Mouse (Mus musculus): ENCODE data around the gene E2f8. TPM values are rescaled to one million over a fixed set of nuclear protein-coding genes. Genes with fewer than 3 reads are reported as not detected.
A peak's percentile ranks its signal among the peaks of the same experiment; 100 is the strongest.

E2f8 gene
- polyA plus RNA-seq, 1 experiment from 2014 or later = 22.9 TPM

- Histone ChIP-seq H3K4me3 (replicated peaks) (no peak within 1 kb of the TSS), H3K36me3 (no peaks in the 10 kb centered on the region), H3K9ac (no peak within 1 kb of the TSS), H3K9me3 (replicated peaks) (no peaks in the 10 kb centered on the region), H3K4me2 (no peak within 1 kb of the TSS), H3K4me1 (0 out of 2 replicates have a peak, but pooled peaks cover 2% of the 10 kb centered on the region), H3K27me3 (no peaks in the 10 kb centered on the region), H3K27ac (no peak within 1 kb of the TSS)
- no peak for ATAC-seq (replicated peaks; ENCODE audit: low FRiP score)
- 63% methylated on average over 8 of the region's 8 CpGs for WGBS
Measured at GRCm38 (mm10) chr7:48908521-48909341, 27.3 kb upstream of the E2f8 start, which contains the start of gene Nav2. Nav2 (plus strand) TSS chr7:48908716.

GRCm38 (mm10) chr7:48902454-48902853, 21.1 kb upstream of the E2f8 start:
- Histone ChIP-seq H3K4me1 (peaks cover 19% of the 10 kb centered on the region), H3K4me2 (no peak overlapping the region), H3K9ac (no peak overlapping the region), H3K27ac (no peak overlapping the region), H3K27me3 (peaks cover 3% of the 10 kb centered on the region; the same call in 1 of the 2 replicates), H3K4me3 (replicated peaks) (no peak overlapping the region), H3K36me3 (no peaks in the 10 kb centered on the region), H3K9me3 (replicated peaks) (no peaks in the 10 kb centered on the region)
- WGBS = 28% methylated on average over 2 of the region's 2 CpGs
- no peak for ATAC-seq (replicated peaks; ENCODE audit: low FRiP score)

GRCm38 (mm10) chr7:48900408-48901167, 19.2 kb upstream of the E2f8 start:
- Histone ChIP-seq H3K4me2 (no peak overlapping the region), H3K4me1 (peaks cover 31% of the 10 kb centered on the region), H3K9ac (no peak overlapping the region), H3K9me3 (replicated peaks) (no peaks in the 10 kb centered on the region), H3K36me3 (no peaks in the 10 kb centered on the region), H3K4me3 (replicated peaks) (no peak overlapping the region), H3K27me3 (peaks cover 3% of the 10 kb centered on the region; the same call in 1 of the 2 replicates), H3K27ac (no peak overlapping the region)
- WGBS = 67% methylated on average over 8 of the region's 8 CpGs
- no peak for ATAC-seq (replicated peaks; ENCODE audit: low FRiP score)

GRCm38 (mm10) chr7:48898416-48898815, 17.0 kb upstream of the E2f8 start:
- 48% methylated on average over 9 of the region's 9 CpGs for WGBS
- Histone ChIP-seq H3K9ac (no peak overlapping the region), H3K4me2 (peak overlapping the region; percentile 27; the same call in 1 of the 2 replicates), H3K4me3 (replicated peaks) (no peak overlapping the region), H3K9me3 (replicated peaks) (no peaks in the 10 kb centered on the region), H3K27ac (peak overlapping the region; percentile 41; the same call in 1 of the 2 replicates), H3K27me3 (peaks cover 3% of the 10 kb centered on the region; the same call in 1 of the 2 replicates), H3K36me3 (no peaks in the 10 kb centered on the region), H3K4me1 (peaks cover 31% of the 10 kb centered on the region)
- no peak for ATAC-seq (replicated peaks; ENCODE audit: low FRiP score)

- peaks cover 3% of the 10 kb centered on the region; the same call in 1 of the 2 replicates for H3K27me3 ChIP-seq
- H3K4me2 ChIP-seq = peak overlapping the region; percentile 27
- H3K4me3 ChIP-seq (replicated peaks) = no peak overlapping the region
- WGBS = 36% methylated on average over 24 of the region's 24 CpGs
- ATAC-seq (replicated peaks; ENCODE audit: low FRiP score) = peak; percentile 45; the same call in 1 of the 2 replicates
- no peaks in the 10 kb centered on the region for H3K9me3 ChIP-seq (replicated peaks)
- peaks cover 31% of the 10 kb centered on the region for H3K4me1 ChIP-seq
- peak overlapping the region; percentile 64 for H3K27ac ChIP-seq
- no peak overlapping the region for H3K9ac ChIP-seq
- H3K36me3 ChIP-seq = no peaks in the 10 kb centered on the region
Measured at GRCm38 (mm10) chr7:48897539-48898163, 16.3 kb upstream of the E2f8 start.

- H3K4me1 ChIP-seq = peaks cover 34% of the 10 kb centered on the region
Measured at GRCm38 (mm10) chr7:48896051-48896450, 14.7 kb upstream of the E2f8 start.

GRCm38 (mm10) chr7:48895475-48895874, 14.1 kb upstream of the E2f8 start:
- whole genome bisulfite sequencing = 86% methylated on average over 4 of the region's 4 CpGs
- no peak overlapping the region for H3K9ac ChIP-seq
- no peak overlapping the region for H3K4me3 ChIP-seq (replicated peaks)
- peaks cover 3% of the 10 kb centered on the region; the same call in 1 of the 2 replicates for H3K27me3 ChIP-seq
- H3K4me2 ChIP-seq = no peak overlapping the region
- H3K4me1 ChIP-seq = peaks cover 34% of the 10 kb centered on the region
- no peak for ATAC-seq (replicated peaks; ENCODE audit: low FRiP score)
- no peaks in the 10 kb centered on the region for H3K36me3 ChIP-seq
- no peaks in the 10 kb centered on the region for H3K9me3 ChIP-seq (replicated peaks)
- no peak overlapping the region for H3K27ac ChIP-seq

More at GRCm38 (mm10) chr7:48896051-48896450, 14.7 kb upstream of the E2f8 start:
- no peak overlapping the region for H3K27ac ChIP-seq
- WGBS = 64% methylated on average over 4 of the region's 4 CpGs
- H3K4me2 ChIP-seq = no peak overlapping the region
- no peak overlapping the region for H3K4me3 ChIP-seq (replicated peaks)
- no peak for ATAC-seq (replicated peaks; ENCODE audit: low FRiP score)
- H3K27me3 ChIP-seq = peaks cover 3% of the 10 kb centered on the region; the same call in 1 of the 2 replicates
- no peaks in the 10 kb centered on the region for H3K9me3 ChIP-seq (replicated peaks)
- H3K9ac ChIP-seq = no peak overlapping the region
- H3K36me3 ChIP-seq = no peaks in the 10 kb centered on the region

GRCm38 (mm10) chr7:48894763-48895162, 13.4 kb upstream of the E2f8 start:
- whole genome bisulfite sequencing = 75% methylated on average over 6 of the region's 6 CpGs
- no peaks in the 10 kb centered on the region for H3K36me3 ChIP-seq
- peaks cover 31% of the 10 kb centered on the region for H3K4me1 ChIP-seq
- no peak overlapping the region for H3K4me3 ChIP-seq (replicated peaks)
- ATAC-seq (replicated peaks; ENCODE audit: low FRiP score) = no peak
- no peak overlapping the region for H3K4me2 ChIP-seq
- H3K9me3 ChIP-seq (replicated peaks) = no peaks in the 10 kb centered on the region
- H3K9ac ChIP-seq = no peak overlapping the region
- H3K27ac ChIP-seq = no peak overlapping the region
- H3K27me3 ChIP-seq = peaks cover 3% of the 10 kb centered on the region; the same call in 1 of the 2 replicates

- no peaks in the 10 kb centered on the region for H3K36me3 ChIP-seq
- no peak for ATAC-seq (replicated peaks; ENCODE audit: low FRiP score)
- H3K4me1 ChIP-seq = peaks cover 31% of the 10 kb centered on the region
- H3K4me3 ChIP-seq (replicated peaks) = no peak overlapping the region
- no peak overlapping the region for H3K4me2 ChIP-seq
- WGBS = under 1% methylated on average over 6 of the region's 6 CpGs
- H3K9ac ChIP-seq = no peak overlapping the region
- H3K27ac ChIP-seq = no peak overlapping the region
- peaks cover 3% of the 10 kb centered on the region; the same call in 1 of the 2 replicates for H3K27me3 ChIP-seq
- H3K9me3 ChIP-seq (replicated peaks) = no peaks in the 10 kb centered on the region
Measured at GRCm38 (mm10) chr7:48894152-48894551, 12.8 kb upstream of the E2f8 start.

GRCm38 (mm10) chr7:48893093-48893492, 11.7 kb upstream of the E2f8 start:
- peaks cover 31% of the 10 kb centered on the region for H3K4me1 ChIP-seq
- no peaks in the 10 kb centered on the region for H3K36me3 ChIP-seq
- no peak overlapping the region for H3K4me2 ChIP-seq
- ATAC-seq (replicated peaks; ENCODE audit: low FRiP score) = no peak
- H3K27me3 ChIP-seq = no peaks in the 10 kb centered on the region
- no peak overlapping the region for H3K27ac ChIP-seq
- WGBS = 80% methylated on average over 7 of the region's 7 CpGs
- no peaks in the 10 kb centered on the region for H3K9me3 ChIP-seq (replicated peaks)
- H3K9ac ChIP-seq = no peak overlapping the region
- no peak overlapping the region for H3K4me3 ChIP-seq (replicated peaks)

- H3K9ac ChIP-seq = no peak overlapping the region
- no peak overlapping the region for H3K27ac ChIP-seq
- H3K27me3 ChIP-seq = no peaks in the 10 kb centered on the region
- peaks cover 28% of the 10 kb centered on the region for H3K4me1 ChIP-seq
- H3K4me2 ChIP-seq = no peak overlapping the region
- no peak overlapping the region for H3K4me3 ChIP-seq (replicated peaks)
- no peak for ATAC-seq (replicated peaks; ENCODE audit: low FRiP score)
- WGBS = 48% methylated on average over 5 of the region's 5 CpGs
- no peaks in the 10 kb centered on the region for H3K36me3 ChIP-seq
- no peaks in the 10 kb centered on the region for H3K9me3 ChIP-seq (replicated peaks)
Measured at GRCm38 (mm10) chr7:48891029-48891428, 9.6 kb upstream of the E2f8 start.
